Mouse (Mus musculus) midbrain, embryonic 11.5 days (tissue): ENCODE measurements at regions not wholly inside any gene's neighbourhood (a gene's known extent, or its start where the extent isn't known, plus 50 kb on each side); places are given as distances from the start of the nearest gene placed in this dataset.

Experiments
- ATAC-seq: fragments of 200-750 bp; cut with Nextera tagmentation; 2 replicates; pipeline ENCODE4 v1.8.0; 2017; ENCODE audit warnings: moderate TSS enrichment, moderate library complexity; ENCODE audit not compliant: low FRiP score
- DNase-seq: peaks from one replicate; pipeline ENCODE4 v3.0.0; 2015; ENCODE audit warnings: low spot score; ENCODE audit errors: missing footprints
- H3K27ac ChIP-seq: fragments of 300-500 bp; sonication (generic); 2 replicates; pipeline ENCODE4 v1.5.1; 2014; ENCODE audit warnings: low read depth, low read length
- H3K27me3 ChIP-seq: fragments of 300-500 bp; sonication (generic); 2 replicates; pipeline ENCODE4 v1.6.1; 2014; ENCODE audit warnings: mild to moderate bottlenecking, low read length, moderate library complexity, mixed read lengths; ENCODE audit not compliant: control insufficient read depth, insufficient read depth
- H3K36me3 ChIP-seq: fragments of 300-500 bp; sonication (generic); 2 replicates; pipeline ENCODE4 v1.6.1; 2014; ENCODE audit warnings: mild to moderate bottlenecking, low read length, moderate library complexity, mixed read lengths; ENCODE audit not compliant: control insufficient read depth, insufficient read depth
- H3K4me1 ChIP-seq: fragments of 300-500 bp; sonication (generic); 2 replicates; pipeline ENCODE4 v1.6.1; 2014; ENCODE audit warnings: low read length; ENCODE audit not compliant: control insufficient read depth, insufficient read depth
- H3K4me2 ChIP-seq: fragments of 300-500 bp; sonication (generic); 2 replicates; pipeline ENCODE4 v1.6.1; 2014; ENCODE audit warnings: mild to moderate bottlenecking, moderate library complexity
- H3K4me3 ChIP-seq: fragments of 300-500 bp; sonication (generic); 2 replicates; pipeline ENCODE4 v1.5.1; 2014; ENCODE audit warnings: low read depth, low read length
- H3K9ac ChIP-seq: fragments of 300-500 bp; sonication (generic); 2 replicates; pipeline ENCODE4 v1.6.1; 2014; ENCODE audit warnings: low read length
- H3K9me3 ChIP-seq: fragments of 300-500 bp; sonication (generic); 2 replicates; pipeline ENCODE4 v1.6.1; 2016; ENCODE audit warnings: low read length; ENCODE audit not compliant: control insufficient read depth
- WGBS: fragments of 180-500 bp; shearing (Covaris S2); extraction: QIAGEN DNeasy Blood & Tissue Kit; methylation state at CpG from one replicate; pipeline ENCODE4 v1.1.7; 2014; 5-methylcytosine and 5-hydroxymethylcytosine counted together

DNA sequence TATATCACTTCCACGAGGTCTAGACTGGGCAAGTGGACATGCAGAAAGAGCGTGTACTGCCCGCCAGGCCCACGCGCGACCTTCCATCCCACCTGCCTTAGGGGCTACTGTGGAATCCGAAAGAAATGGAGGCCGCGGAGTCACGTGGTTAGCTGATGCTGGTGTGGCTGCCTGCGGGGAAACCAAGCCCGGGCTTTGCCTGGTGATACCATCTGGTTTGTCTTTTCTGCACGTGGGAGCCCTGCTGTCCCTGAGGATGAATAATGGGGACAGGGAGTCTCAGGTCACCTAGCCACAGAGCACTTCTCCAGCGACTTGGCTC lies 86.2 kb downstream of the 2410131K14Rik start:
- Histone ChIP-seq H3K27me3 (peaks cover 3% of the 10 kb centered on the region), H3K4me3 (0 out of 2 replicates have a peak overlapping the region, but pooled peaks have one; percentile 36), H3K27ac (no peak overlapping the region), H3K4me2 (peak overlapping the region; percentile 81), H3K4me1 (peaks cover 11% of the 10 kb centered on the region), H3K9ac (peak overlapping the region; percentile 70; the same call in 1 of the 2 replicates), H3K9me3 (no peaks in the 10 kb centered on the region), H3K36me3 (no peaks in the 10 kb centered on the region)
- ATAC-seq, result peak; percentile 23; the same call in 1 of the 2 replicates
- WGBS, result 17% methylated on average over 14 of the region's 14 CpGs
- DNase-seq, result no peak

DNA sequence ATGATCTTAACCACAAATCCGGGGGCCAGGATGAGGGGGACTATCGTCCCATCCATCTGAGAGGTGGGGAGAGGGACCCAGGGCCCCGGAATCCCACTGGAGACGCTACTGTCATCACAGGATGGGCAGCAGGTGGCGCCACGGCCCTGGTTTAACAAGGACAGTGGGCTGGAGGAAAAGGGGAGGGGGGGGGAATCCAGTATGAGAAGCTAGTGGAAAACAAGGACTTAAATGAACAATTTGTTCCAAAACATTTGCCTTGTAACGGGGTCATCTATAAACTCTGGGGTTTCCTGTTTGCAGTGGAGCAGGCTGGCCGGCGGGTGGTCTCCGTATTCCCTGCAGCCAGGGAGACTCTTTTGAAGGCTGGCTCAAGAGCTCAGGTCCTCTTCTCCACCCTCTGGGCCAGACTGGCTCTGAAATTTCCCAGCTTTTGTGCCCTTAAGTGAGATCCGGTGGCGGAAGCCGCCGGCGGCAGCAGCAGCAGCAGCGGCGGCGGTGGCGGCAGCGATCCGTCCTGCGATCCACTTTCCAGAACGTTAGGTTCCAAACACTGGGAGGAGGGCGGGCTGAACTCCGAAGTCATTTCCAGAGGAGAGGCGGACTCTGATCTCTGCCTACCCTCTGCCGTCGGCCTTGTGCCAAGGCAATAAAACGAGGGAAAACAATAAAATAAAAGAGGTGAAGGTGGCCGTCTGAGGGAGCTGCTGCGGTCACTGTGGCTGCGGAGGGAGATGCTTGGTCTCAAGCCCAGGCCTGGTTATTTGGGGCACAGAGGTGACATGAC lies 86.8 kb downstream of the 2410131K14Rik start:
- ATAC-seq, result peak; percentile 64; the same call in 1 of the 2 replicates
- H3K27me3 ChIP-seq, result peaks cover 3% of the 10 kb centered on the region

DNA sequence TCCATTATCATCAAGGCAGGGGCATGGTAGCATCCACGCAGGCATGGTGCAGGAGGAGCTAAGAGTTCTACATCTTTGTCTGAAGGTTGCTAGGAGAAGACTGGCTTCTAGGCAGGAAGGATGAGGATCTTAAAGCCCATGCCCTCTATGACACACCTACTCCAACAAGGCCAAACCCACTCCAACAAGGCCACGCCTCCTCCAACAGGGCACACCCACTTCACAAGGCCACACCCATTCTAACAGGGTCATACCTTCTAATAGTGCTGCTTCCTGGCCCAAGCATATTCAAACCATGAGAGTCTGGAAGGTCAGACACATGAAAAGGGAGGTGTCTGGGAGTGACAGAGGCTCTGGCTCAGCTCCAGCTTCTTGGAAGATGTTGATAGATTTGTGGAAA lies 89.0 kb downstream of the 2410131K14Rik start:
- Histone ChIP-seq H3K4me3 (no peak overlapping the region), H3K36me3 (no peaks in the 10 kb centered on the region), H3K27me3 (no peaks in the 10 kb centered on the region; the same call in 1 of the 2 replicates), H3K9ac (no peak overlapping the region), H3K4me1 (0 out of 2 replicates have a peak, but pooled peaks cover 6% of the 10 kb centered on the region), H3K9me3 (no peaks in the 10 kb centered on the region), H3K4me2 (no peak overlapping the region), H3K27ac (no peak overlapping the region)
- ATAC-seq, result no peak
- DNase-seq, result peak; percentile 17
- WGBS, result 83% methylated on average over 2 of the region's 2 CpGs

More for the DNA sequence above, 86.8 kb downstream of the 2410131K14Rik start:
- peak overlapping the region; percentile 81 for H3K4me2 ChIP-seq
- peak overlapping the region; percentile 70 for H3K9ac ChIP-seq
- no peaks in the 10 kb centered on the region for H3K9me3 ChIP-seq
- DNase-seq, result peak; percentile 98
- peaks cover 10% of the 10 kb centered on the region for H3K4me1 ChIP-seq
- H3K4me3 ChIP-seq, result peak overlapping the region; percentile 36
- 2% methylated on average over 32 of the region's 32 CpGs for WGBS
- no peak overlapping the region for H3K27ac ChIP-seq
- no peaks in the 10 kb centered on the region for H3K36me3 ChIP-seq

DNA sequence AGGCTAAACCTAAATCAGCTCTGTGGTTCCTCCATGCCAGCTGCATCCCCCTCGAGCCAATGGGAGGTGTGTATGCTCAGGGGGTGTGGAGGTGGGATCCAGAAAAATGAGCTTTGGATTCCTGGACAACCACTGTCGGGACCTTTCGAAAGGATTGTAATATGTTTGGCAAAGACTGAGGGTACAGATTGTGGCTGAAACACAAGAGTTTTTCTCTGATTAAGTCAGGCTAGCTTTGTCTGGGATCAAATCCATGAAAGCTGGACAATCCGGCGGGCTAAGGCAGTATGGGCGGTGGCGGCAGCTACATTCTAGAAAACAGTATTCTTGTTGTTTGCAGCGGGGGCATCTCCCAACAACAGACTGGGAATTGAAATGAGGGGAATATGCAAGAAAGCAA lies 93.2 kb downstream of the 2410131K14Rik start:
- Histone ChIP-seq H3K4me3 (no peak overlapping the region), H3K9ac (no peak overlapping the region), H3K36me3 (no peaks in the 10 kb centered on the region), H3K27me3 (no peaks in the 10 kb centered on the region), H3K4me1 (no peaks in the 10 kb centered on the region), H3K9me3 (no peaks in the 10 kb centered on the region), H3K4me2 (no peak overlapping the region), H3K27ac (no peak overlapping the region)
- WGBS, result 93% methylated on average over 8 of the region's 8 CpGs
- ATAC-seq (no peak), DNase-seq (no peak)

DNA sequence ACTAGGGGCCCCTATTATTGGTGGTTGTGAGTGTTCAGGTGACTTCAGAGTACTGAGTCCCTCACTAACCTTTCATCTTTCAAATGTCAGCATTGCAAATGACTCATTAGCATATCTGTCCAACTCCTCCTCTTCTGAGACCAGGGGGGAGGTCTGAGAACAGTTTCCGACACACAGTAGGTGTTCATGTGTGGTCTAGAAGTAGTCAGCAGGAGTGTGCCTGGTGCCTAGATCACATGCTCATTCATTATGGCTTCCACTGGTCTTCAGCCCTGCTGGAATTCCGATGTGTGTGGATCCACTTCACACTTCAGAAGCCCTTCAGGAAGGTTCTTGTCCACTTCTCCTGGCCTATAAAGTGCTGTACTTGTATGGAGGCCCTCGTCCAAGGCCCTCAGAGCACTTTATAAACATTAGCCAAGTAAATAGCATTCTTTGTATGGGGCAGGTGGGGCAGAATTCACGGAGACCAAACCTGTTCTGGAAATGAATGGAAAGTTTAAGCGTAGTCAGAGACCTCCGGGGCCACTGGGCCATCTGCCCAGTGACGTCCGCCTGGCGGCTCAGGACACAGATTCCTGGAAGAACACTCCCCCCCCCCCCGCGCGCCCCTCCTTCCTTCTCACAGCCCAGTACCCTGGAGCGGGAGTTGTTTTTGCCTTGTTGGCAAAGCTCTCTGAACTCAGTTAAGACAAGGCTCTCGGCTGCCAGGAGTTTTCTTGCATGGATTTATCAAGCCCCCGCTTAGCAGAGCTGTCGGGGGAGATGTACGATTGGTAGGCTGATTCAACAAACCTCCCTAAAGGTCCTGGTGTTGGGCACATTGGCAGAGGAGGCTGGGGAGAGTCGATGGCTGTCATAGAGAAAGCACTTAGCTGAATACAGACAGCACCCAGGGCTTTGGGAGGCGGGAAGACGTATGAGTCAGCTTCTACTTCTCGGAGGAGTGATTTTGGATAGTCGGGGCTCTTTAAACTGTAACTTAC lies 94.9 kb downstream of the 2410131K14Rik start:
- Histone ChIP-seq H3K27me3 (no peaks in the 10 kb centered on the region), H3K4me1 (no peaks in the 10 kb centered on the region; the same call in 1 of the 2 replicates), H3K27ac (no peak overlapping the region), H3K9me3 (no peaks in the 10 kb centered on the region), H3K4me2 (no peak overlapping the region), H3K36me3 (no peaks in the 10 kb centered on the region), H3K9ac (no peak overlapping the region), H3K4me3 (no peak overlapping the region)
- WGBS, result 68% methylated on average over 20 of the region's 22 CpGs
- no peak for DNase-seq
- no peak for ATAC-seq

DNA sequence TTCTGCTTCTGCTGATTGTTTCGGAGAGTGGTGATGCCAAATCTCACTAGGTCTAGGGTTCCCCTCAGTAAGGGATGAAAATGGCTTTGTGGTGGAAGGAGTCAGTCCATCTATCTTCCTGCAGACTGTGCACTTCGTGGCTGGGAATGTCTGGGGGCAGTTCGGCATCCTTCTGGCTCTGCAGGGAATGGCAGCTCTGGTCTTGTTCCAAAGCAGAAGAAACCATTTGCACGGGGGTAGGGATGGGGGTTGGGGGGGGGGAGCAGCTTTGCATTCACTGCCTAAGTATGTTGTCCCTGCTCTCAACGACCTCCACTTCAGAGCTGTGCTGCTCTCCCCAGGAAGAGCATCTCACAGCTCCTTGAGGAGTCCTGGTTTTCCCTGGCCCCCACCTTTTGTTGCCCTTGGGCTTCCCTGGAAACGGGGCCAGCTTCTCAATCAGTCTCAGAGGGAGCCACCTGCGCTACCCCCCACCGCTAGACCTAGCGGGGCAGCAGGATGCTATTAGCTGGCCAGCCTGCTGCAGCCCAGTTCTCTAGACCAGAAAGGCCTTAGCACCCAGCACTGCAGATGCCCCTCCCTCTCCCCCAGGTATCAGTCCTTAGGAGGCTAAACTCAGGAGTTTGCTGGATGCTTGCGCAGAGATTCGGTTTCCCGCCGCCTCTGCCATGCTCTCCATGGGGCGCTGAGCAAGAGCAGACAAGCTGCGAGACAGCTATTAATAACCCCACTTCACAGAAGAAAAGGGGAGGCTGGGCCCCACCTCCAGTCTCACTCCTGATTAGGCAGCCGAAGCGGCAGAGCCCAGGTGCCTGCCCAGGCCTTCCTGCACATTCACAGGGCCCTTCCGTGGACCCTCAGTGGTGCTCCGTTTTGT lies 98.7 kb downstream of the 2410131K14Rik start:
- Histone ChIP-seq H3K27ac (no peak overlapping the region), H3K36me3 (no peaks in the 10 kb centered on the region), H3K4me3 (no peak overlapping the region), H3K4me2 (no peak overlapping the region), H3K4me1 (no peaks in the 10 kb centered on the region; the same call in 1 of the 2 replicates), H3K9me3 (no peaks in the 10 kb centered on the region), H3K27me3 (no peaks in the 10 kb centered on the region), H3K9ac (no peak overlapping the region)
- no peak for ATAC-seq
- no peak for DNase-seq
- 25% methylated on average over 19 of the region's 19 CpGs for WGBS

DNA sequence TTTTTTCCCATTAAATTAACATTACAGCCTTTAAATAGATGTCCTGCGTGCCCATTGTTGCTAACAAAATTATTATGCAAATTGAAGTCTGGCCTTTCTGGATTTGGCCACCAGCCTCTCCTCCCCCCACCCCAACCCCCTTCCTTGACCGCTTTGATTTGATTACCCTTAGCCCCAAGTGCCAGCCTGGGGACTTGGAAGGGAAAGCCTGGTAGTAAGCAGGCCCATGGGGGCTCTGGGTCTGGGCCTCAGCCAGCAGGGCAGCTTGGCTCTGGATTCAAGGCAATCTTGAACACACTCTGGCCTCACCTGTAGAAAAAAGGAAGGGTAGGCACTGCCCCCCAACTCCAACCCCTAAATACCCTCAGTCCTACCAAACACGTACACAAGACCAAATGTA lies 100.2 kb downstream of the 2410131K14Rik start:
- ATAC-seq (no peak), DNase-seq (no peak)
- no peaks in the 10 kb centered on the region for H3K9me3 ChIP-seq
- no peaks in the 10 kb centered on the region; the same call in 1 of the 2 replicates for H3K4me1 ChIP-seq
- WGBS, result 81% methylated on average over 3 of the region's 3 CpGs
- H3K9ac ChIP-seq, result no peak overlapping the region
- H3K27me3 ChIP-seq, result no peaks in the 10 kb centered on the region
- no peak overlapping the region for H3K27ac ChIP-seq
- no peaks in the 10 kb centered on the region for H3K36me3 ChIP-seq
- no peak overlapping the region for H3K4me3 ChIP-seq
- H3K4me2 ChIP-seq, result no peak overlapping the region

DNA sequence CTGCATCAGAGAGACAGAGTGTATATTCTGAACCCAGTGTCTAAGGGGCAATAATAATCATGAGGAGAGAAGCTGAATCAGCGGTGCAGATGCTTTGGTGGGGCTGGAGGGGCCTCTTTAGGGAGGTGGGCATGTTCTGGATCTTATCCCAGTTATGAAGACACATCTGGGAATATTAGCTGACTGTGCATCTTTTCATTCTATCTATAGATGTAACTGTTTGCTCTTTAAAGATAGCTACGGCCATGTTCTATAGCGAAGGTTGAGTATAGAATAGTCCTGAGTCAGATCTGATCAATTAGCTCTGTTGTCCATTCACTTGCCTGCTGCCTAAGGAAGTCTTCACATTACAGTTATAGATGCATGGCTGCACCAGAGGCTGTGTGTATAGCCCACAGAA lies 104.0 kb downstream of the 2410131K14Rik start:
- no peak overlapping the region for H3K27ac ChIP-seq
- no peaks in the 10 kb centered on the region for H3K9me3 ChIP-seq
- no peak overlapping the region for H3K4me3 ChIP-seq
- DNase-seq (no peak), ATAC-seq (no peak)
- H3K27me3 ChIP-seq, result no peaks in the 10 kb centered on the region
- no peak overlapping the region for H3K9ac ChIP-seq
- no peaks in the 10 kb centered on the region for H3K36me3 ChIP-seq
- WGBS, result 94% methylated on average over 3 of the region's 3 CpGs
- no peak overlapping the region for H3K4me2 ChIP-seq
- H3K4me1 ChIP-seq, result peaks cover 3% of the 10 kb centered on the region
